14 mouse cellular contexts compared by ENCODE assay signal in genomic region chr7:89356307-89356706, GRCm38 (mm10). TPM values are rescaled to one million over a fixed set of nuclear protein-coding genes. Genes with fewer than 3 reads are reported as not detected.
DNase-seq lines count a peak whose midpoint lies in the region; ATAC-seq and TF ChIP-seq lines count a peak whose summit lies in the region.
"Had no signal": no experiment of that assay in that cellular context is flagged by ENCODE, and none has a peak within 500 bp of the region (broad histone marks: within the 10 kb centered on the region; RNA-seq: fewer than 3 reads in every experiment).

No protein-coding gene starts in this region.

- WGBS in heart, postnatal 0 days = 41% methylated on average over 4 of the region's 4 CpGs
- 82% methylated on average over 4 of the region's 4 CpGs for WGBS in heart, embryonic 10.5 days
- 37% methylated on average over 4 of the region's 4 CpGs for WGBS in stomach, embryonic 14.5 days
- 36% methylated on average over 4 of the region's 4 CpGs for WGBS in stomach, postnatal 0 days
- 31% methylated on average over 4 of the region's 4 CpGs for WGBS in embryonic facial prominence, embryonic 14.5 days
- WGBS in stomach, embryonic 16.5 days = 44% methylated on average over 4 of the region's 4 CpGs

- DNase-seq in heart, postnatal 0 days (ENCODE audit: low spot score) = no peak
- no peak for DNase-seq in heart, embryonic 10.5 days (ENCODE audit: low spot score)
- no peak for DNase-seq in stomach, postnatal 0 days (ENCODE audit: low spot score)
- DNase-seq in embryonic facial prominence, embryonic 14.5 days (ENCODE audit: low spot score) = peak; percentile 94
- DNase-seq in urinary bladder, postnatal 14 days (ENCODE audit: low spot score) = no peak
- DNase-seq: adrenal gland, adult 2 months had no signal

- H3K4me3 ChIP-seq in heart, postnatal 0 days (ENCODE audit: low read depth, low read length) = no peak overlapping the region
- H3K4me3 ChIP-seq in heart, embryonic 10.5 days = no peak overlapping the region
- no peak overlapping the region for H3K4me3 ChIP-seq in stomach, embryonic 14.5 days (ENCODE audit: low read depth, low read length)
- H3K4me3 ChIP-seq in stomach, postnatal 0 days (ENCODE audit: low read depth, low read length) = no peak overlapping the region
- H3K4me3 ChIP-seq in embryonic facial prominence, embryonic 14.5 days (ENCODE audit: low read depth, low read length) = no peak overlapping the region
- no peak overlapping the region for H3K4me3 ChIP-seq in stomach, embryonic 16.5 days (replicated peaks; ENCODE audit: low read length)
- H3K4me3 ChIP-seq: hindbrain, embryonic 15.5 days had no signal

- no peak overlapping the region for H3K9ac ChIP-seq in heart, postnatal 0 days (replicated peaks; ENCODE audit: low read depth, low read length)
- no peak overlapping the region for H3K9ac ChIP-seq in stomach, embryonic 14.5 days (replicated peaks; ENCODE audit: low read depth, low read length)
- no peak overlapping the region for H3K9ac ChIP-seq in stomach, postnatal 0 days (ENCODE audit: low read length)
- H3K9ac ChIP-seq in embryonic facial prominence, embryonic 14.5 days (ENCODE audit: low read depth, low read length) = no peak overlapping the region
- no peak overlapping the region for H3K9ac ChIP-seq in stomach, embryonic 16.5 days (ENCODE audit: low read length)
- H3K9ac ChIP-seq: hindbrain, embryonic 15.5 days had no signal

- 0 out of 2 replicates have a peak overlapping the region, but pooled peaks have one; percentile 25 for H3K27ac ChIP-seq in heart, postnatal 0 days (ENCODE audit: low read depth)
- H3K27ac ChIP-seq in heart, embryonic 10.5 days = no peak overlapping the region
- peak overlapping the region; percentile 63 for H3K27ac ChIP-seq in stomach, embryonic 14.5 days (ENCODE audit: low read length)
- H3K27ac ChIP-seq in stomach, postnatal 0 days (replicated peaks) = no peak overlapping the region
- H3K27ac ChIP-seq in embryonic facial prominence, embryonic 14.5 days (replicated peaks; ENCODE audit: low read depth, low read length) = peak overlapping the region; percentile 77
- H3K27ac ChIP-seq in stomach, embryonic 16.5 days (ENCODE audit: low read length) = peak overlapping the region; percentile 43; the same call in 1 of the 2 replicates
- H3K27ac ChIP-seq: hindbrain, embryonic 15.5 days; kidney, postnatal 0 days; macrophage had no signal

- no peak for TF ChIP-seq CTCF in heart, postnatal 0 days (IDR thresholded peaks at IDR 0.05; ENCODE audit: low read depth)
- no peak for TF ChIP-seq CTCF in stomach, postnatal 0 days (IDR thresholded peaks at IDR 0.05; ENCODE audit: low read depth)

- 0 out of 2 replicates have a peak, but pooled peaks cover 5% of the 10 kb centered on the region for H3K4me1 ChIP-seq in heart, postnatal 0 days (ENCODE audit: control insufficient read depth, insufficient read depth)
- no peaks in the 10 kb centered on the region for H3K4me1 ChIP-seq in heart, embryonic 10.5 days
- H3K4me1 ChIP-seq in stomach, embryonic 14.5 days (ENCODE audit: control insufficient read depth, insufficient read depth, low read length) = 0 out of 2 replicates have a peak, but pooled peaks cover 3% of the 10 kb centered on the region
- no peaks in the 10 kb centered on the region for H3K4me1 ChIP-seq in stomach, postnatal 0 days (replicated peaks; ENCODE audit: control insufficient read depth, insufficient read depth)
- H3K4me1 ChIP-seq in embryonic facial prominence, embryonic 14.5 days (ENCODE audit: control insufficient read depth, insufficient read depth, low read length) = peaks cover 11% of the 10 kb centered on the region
- peaks cover 10% of the 10 kb centered on the region; the same call in 1 of the 2 replicates for H3K4me1 ChIP-seq in stomach, embryonic 16.5 days (ENCODE audit: control insufficient read depth, insufficient read depth, low read length)
- H3K4me1 ChIP-seq: hindbrain, embryonic 15.5 days had no signal

- no peaks in the 10 kb centered on the region for H3K27me3 ChIP-seq in heart, postnatal 0 days (ENCODE audit: control insufficient read depth, insufficient read depth, low read length)
- no peaks in the 10 kb centered on the region for H3K27me3 ChIP-seq in heart, embryonic 10.5 days (ENCODE audit: insufficient read depth, poor library complexity, severe bottlenecking)
- H3K27me3 ChIP-seq in stomach, embryonic 14.5 days (ENCODE audit: control insufficient read depth, insufficient read depth, low read length) = no peaks in the 10 kb centered on the region
- no peaks in the 10 kb centered on the region for H3K27me3 ChIP-seq in stomach, postnatal 0 days (ENCODE audit: control insufficient read depth, insufficient read depth, low read length)
- H3K27me3 ChIP-seq in embryonic facial prominence, embryonic 14.5 days (replicated peaks; ENCODE audit: control insufficient read depth, insufficient read depth, low read length) = no peaks in the 10 kb centered on the region
- H3K27me3 ChIP-seq in stomach, embryonic 16.5 days (ENCODE audit: control insufficient read depth, insufficient read depth, low read length) = no peaks in the 10 kb centered on the region
- H3K27me3 ChIP-seq: hindbrain, embryonic 15.5 days; Patski had no signal

- H3K36me3 ChIP-seq in heart, postnatal 0 days (replicated peaks; ENCODE audit: control insufficient read depth, insufficient read depth, low read length) = no peaks in the 10 kb centered on the region
- H3K36me3 ChIP-seq in heart, embryonic 10.5 days = no peaks in the 10 kb centered on the region
- no peaks in the 10 kb centered on the region for H3K36me3 ChIP-seq in stomach, embryonic 14.5 days (ENCODE audit: control insufficient read depth, insufficient read depth, low read length)
- no peaks in the 10 kb centered on the region for H3K36me3 ChIP-seq in stomach, postnatal 0 days (ENCODE audit: control insufficient read depth, insufficient read depth, low read length)
- H3K36me3 ChIP-seq in embryonic facial prominence, embryonic 14.5 days (ENCODE audit: control insufficient read depth, insufficient read depth, low read length) = no peaks in the 10 kb centered on the region
- no peaks in the 10 kb centered on the region for H3K36me3 ChIP-seq in stomach, embryonic 16.5 days (ENCODE audit: control insufficient read depth, insufficient read depth, low read length)
- H3K36me3 ChIP-seq: hindbrain, embryonic 15.5 days had no signal

- TF ChIP-seq EP300 in heart, postnatal 0 days (IDR thresholded peaks at IDR 0.05; ENCODE audit: low read depth) = no peak
- TF ChIP-seq EP300 in stomach, postnatal 0 days (optimal IDR thresholded peaks at IDR 0.05) = no peak

- no peaks in the 10 kb centered on the region for H3K9me3 ChIP-seq in heart, postnatal 0 days (replicated peaks; ENCODE audit: control insufficient read depth, low read length)
- H3K9me3 ChIP-seq in heart, embryonic 10.5 days = no peaks in the 10 kb centered on the region
- no peaks in the 10 kb centered on the region for H3K9me3 ChIP-seq in stomach, embryonic 14.5 days (ENCODE audit: control insufficient read depth, low read depth, low read length)
- H3K9me3 ChIP-seq in stomach, postnatal 0 days (ENCODE audit: control insufficient read depth, low read length) = no peaks in the 10 kb centered on the region
- H3K9me3 ChIP-seq in embryonic facial prominence, embryonic 14.5 days (ENCODE audit: control insufficient read depth, low read length) = no peaks in the 10 kb centered on the region
- no peaks in the 10 kb centered on the region for H3K9me3 ChIP-seq in stomach, embryonic 16.5 days (replicated peaks; ENCODE audit: control insufficient read depth, low read length)
- H3K9me3 ChIP-seq: hindbrain, embryonic 15.5 days had no signal

- no peak overlapping the region for H3K4me2 ChIP-seq in heart, postnatal 0 days (ENCODE audit: low read depth, low read length)
- no peak overlapping the region for H3K4me2 ChIP-seq in stomach, embryonic 14.5 days (replicated peaks; ENCODE audit: low read depth, low read length)
- no peak overlapping the region; the same call in 1 of the 2 replicates for H3K4me2 ChIP-seq in stomach, postnatal 0 days (replicated peaks; ENCODE audit: low read depth)
- peak overlapping the region; percentile 10; the same call in 1 of the 2 replicates for H3K4me2 ChIP-seq in embryonic facial prominence, embryonic 14.5 days (ENCODE audit: low read depth, low read length)
- H3K4me2 ChIP-seq in stomach, embryonic 16.5 days (ENCODE audit: low read depth, low read length) = no peak overlapping the region
- H3K4me2 ChIP-seq: hindbrain, embryonic 15.5 days had no signal

- no peak for ATAC-seq in heart, postnatal 0 days (ENCODE audit: insufficient read depth, low read depth)
- 0 out of 2 replicates have a peak, but pooled peaks have one; percentile 28 for ATAC-seq in stomach, embryonic 14.5 days (ENCODE audit: insufficient number of reproducible peaks, insufficient read depth, low FRiP score, low read depth)
- ATAC-seq in stomach, postnatal 0 days (ENCODE audit: low FRiP score, low TSS enrichment) = no peak
- ATAC-seq in embryonic facial prominence, embryonic 14.5 days (ENCODE audit: low read depth) = peak; percentile 90
- ATAC-seq in stomach, embryonic 16.5 days (ENCODE audit: insufficient read depth, low FRiP score) = peak; percentile 53
- no peak for ATAC-seq in erythroblast, adult 5-6 weeks (replicated peaks; ENCODE audit: low FRiP score, poor library complexity, severe bottlenecking)
- ATAC-seq: forebrain, embryonic 16.5 days; Patski had no signal

RNA-seq across cellular contexts. Expression of gene Tmem135, which starts 47.7 kb away (rescaled TPM):
- total RNA-seq in heart, postnatal 0 days (2014; rRNA removed; ENCODE audit: low replicate concordance) = 20.6 and 70.6 TPM in 2 replicates
- polyA plus RNA-seq in heart, postnatal 0 days (2015; fragmentation: Nextera tagmentation; extraction: Ambion mirVana) = 30.9 and 31.6 TPM in 2 replicates
- polyA plus RNA-seq in heart, embryonic 10.5 days (2016; fragmentation: Nextera tagmentation; extraction: Ambion mirVana) = 29.2 and 30.1 TPM in 2 replicates
- polyA plus RNA-seq in stomach, embryonic 14.5 days (2014; fragmentation: Nextera tagmentation; extraction: Ambion mirVana) = 33.5 and 35.7 TPM in 2 replicates
- polyA plus RNA-seq in stomach, postnatal 0 days (2015; fragmentation: Nextera tagmentation; extraction: Ambion mirVana) = 21.0 and 21.2 TPM in 2 replicates
- polyA plus RNA-seq in embryonic facial prominence, embryonic 14.5 days (2014; fragmentation: Nextera tagmentation; extraction: Ambion mirVana) = 18.8 and 21.4 TPM in 2 replicates
- 36.3 and 43.1 TPM in 2 replicates for polyA plus RNA-seq in stomach, embryonic 16.5 days (2015; fragmentation: Nextera tagmentation; extraction: Ambion mirVana)
- 3.1 and 7.7 TPM in 2 replicates for total RNA-seq in erythroblast, adult 5-6 weeks (2015; ENCODE audit: low replicate concordance)
- 0.98 and 10.3 TPM in 2 replicates for total RNA-seq in erythroblast, adult 5-6 weeks (2017; ENCODE audit: low replicate concordance)

RNA-seq across cellular contexts. Expression of gene Fzd4, which starts 47.8 kb away (rescaled TPM):
- 16.0 and 18.0 TPM in 2 replicates for total RNA-seq in heart, postnatal 0 days (2014; rRNA removed; ENCODE audit: low replicate concordance)
- 9.3 and 9.6 TPM in 2 replicates for polyA plus RNA-seq in heart, postnatal 0 days (2015; fragmentation: Nextera tagmentation; extraction: Ambion mirVana)
- polyA plus RNA-seq in heart, embryonic 10.5 days (2016; fragmentation: Nextera tagmentation; extraction: Ambion mirVana) = 9.2 and 9.7 TPM in 2 replicates
- polyA plus RNA-seq in stomach, embryonic 14.5 days (2014; fragmentation: Nextera tagmentation; extraction: Ambion mirVana) = 24.2 and 24.8 TPM in 2 replicates
- 7.5 and 8.1 TPM in 2 replicates for polyA plus RNA-seq in stomach, postnatal 0 days (2015; fragmentation: Nextera tagmentation; extraction: Ambion mirVana)
- 20.2 and 21.8 TPM in 2 replicates for polyA plus RNA-seq in embryonic facial prominence, embryonic 14.5 days (2014; fragmentation: Nextera tagmentation; extraction: Ambion mirVana)
- polyA plus RNA-seq in stomach, embryonic 16.5 days (2015; fragmentation: Nextera tagmentation; extraction: Ambion mirVana) = 14.7 and 14.8 TPM in 2 replicates
- 0.63 TPM in 1 of 2 replicates, not detected in the other for total RNA-seq in erythroblast, adult 5-6 weeks (2015; ENCODE audit: low replicate concordance)
- total RNA-seq in erythroblast, adult 5-6 weeks (2017; ENCODE audit: low replicate concordance) = 0.14 TPM in 1 of 2 replicates, not detected in the other

Comparison
In these comparisons a context has a peak if more than half of its experiments do, and no peak if none do; other contexts are left out.
1. ATAC-seq: peak in stomach, embryonic 14.5 days (single experiment), embryonic facial prominence, embryonic 14.5 days (single experiment) and stomach, embryonic 16.5 days (single experiment); none in heart, postnatal 0 days (single experiment), stomach, postnatal 0 days (single experiment) and erythroblast, adult 5-6 weeks (single experiment).
2. H3K27ac ChIP-seq: peak in heart, postnatal 0 days (single experiment), stomach, embryonic 14.5 days (single experiment), embryonic facial prominence, embryonic 14.5 days (single experiment) and stomach, embryonic 16.5 days (single experiment); none in heart, embryonic 10.5 days (single experiment) and stomach, postnatal 0 days (single experiment).